Mouse (Mus musculus) limb, embryonic 13.5 days (tissue): ENCODE measurements around the gene Cdk14. TPM values are rescaled to one million over a fixed set of nuclear protein-coding genes. Genes with fewer than 3 reads are reported as not detected.

Experiments used
- ATAC-seq: fragments of 200-750 bp; cut with Nextera tagmentation; 2 replicates; pipeline ENCODE4 v1.8.0; 2017; ENCODE audit warnings: low read depth, moderate number of reproducible peaks, moderate TSS enrichment; ENCODE audit not compliant: low FRiP score
- H3K27ac ChIP-seq: fragments of 300-500 bp; sonication (generic); 2 replicates; pipeline ENCODE4 v1.5.1; 2015; ENCODE audit warnings: inconsistent platforms, mild to moderate bottlenecking, moderate library complexity
- H3K27me3 ChIP-seq: fragments of 300-500 bp; sonication (generic); 2 replicates; pipeline ENCODE4 v1.6.1; 2015; ENCODE audit warnings: mild to moderate bottlenecking, inconsistent platforms
- H3K36me3 ChIP-seq: fragments of 300-500 bp; sonication (generic); 2 replicates; pipeline ENCODE4 v1.6.1; 2015; ENCODE audit warnings: inconsistent platforms, mild to moderate bottlenecking, moderate library complexity
- H3K4me1 ChIP-seq: fragments of 300-500 bp; sonication (generic); 2 replicates; pipeline ENCODE4 v1.6.1; 2015; ENCODE audit warnings: inconsistent platforms
- H3K4me2 ChIP-seq: fragments of 300-500 bp; sonication (generic); replicated peaks from 2 replicates; pipeline ENCODE4 v1.6.1; 2015; ENCODE audit warnings: inconsistent platforms, mild to moderate bottlenecking, moderate library complexity
- H3K4me3 ChIP-seq: fragments of 300-500 bp; sonication (generic); 2 replicates; pipeline ENCODE4 v1.5.1; 2015; ENCODE audit warnings: moderate library complexity, mild to moderate bottlenecking, inconsistent platforms
- H3K9ac ChIP-seq: fragments of 300-500 bp; sonication (generic); 2 replicates; pipeline ENCODE4 v1.6.1; 2015; ENCODE audit warnings: mild to moderate bottlenecking, inconsistent platforms
- H3K9me3 ChIP-seq: fragments of 300-500 bp; sonication (generic); 2 replicates; pipeline ENCODE4 v1.6.1; 2016; ENCODE audit warnings: inconsistent platforms
- WGBS: fragments of 180-500 bp; shearing (Covaris S2); methylation state at CpG from one replicate; pipeline ENCODE4 v1.1.7; 2015; 5-methylcytosine and 5-hydroxymethylcytosine counted together
- polyA plus RNA-seq: library from polyadenylated mRNA; unstranded; fragments of >200 nt; fragmentation: Nextera tagmentation; extraction: Ambion mirVana; gene quantifications from 2 replicates; pipeline ENCODE4 v1.2.1, GENCODE M21; 2015

Cdk14 gene
- polyA plus RNA-seq, 1 experiment from 2014 or later: 23.2 TPM

DNA sequence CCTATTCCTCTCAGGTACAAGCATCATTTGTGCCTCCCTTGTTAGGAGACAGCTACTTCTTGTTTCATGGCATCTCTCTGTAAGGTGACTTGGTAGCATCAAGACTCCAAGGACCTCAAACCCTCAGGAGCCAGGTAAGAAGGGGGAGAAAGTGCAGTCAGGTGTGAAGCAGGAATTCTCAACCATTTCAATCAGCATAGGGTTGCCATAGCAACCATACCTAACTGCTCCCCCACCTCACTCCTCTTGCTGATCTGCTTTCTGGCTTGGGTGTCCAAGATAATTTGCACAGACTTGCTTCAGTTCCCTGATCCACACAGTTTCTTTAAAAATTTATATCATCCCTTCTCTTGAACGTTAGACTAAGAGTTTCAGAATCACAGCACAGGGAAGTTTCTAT lies 595.9 kb downstream of the Cdk14 start:
- Histone ChIP-seq H3K4me1 (peaks cover 21% of the 10 kb centered on the region), H3K27me3 (no peaks in the 10 kb centered on the region), H3K36me3 (no peaks in the 10 kb centered on the region), H3K9me3 (no peaks in the 10 kb centered on the region), H3K27ac (no peak overlapping the region), H3K4me2 (no peak overlapping the region), H3K9ac (no peak overlapping the region), H3K4me3 (no peak overlapping the region)
- WGBS: 66% methylated on average over 1 of the region's 1 CpGs
- no peak for ATAC-seq

DNA sequence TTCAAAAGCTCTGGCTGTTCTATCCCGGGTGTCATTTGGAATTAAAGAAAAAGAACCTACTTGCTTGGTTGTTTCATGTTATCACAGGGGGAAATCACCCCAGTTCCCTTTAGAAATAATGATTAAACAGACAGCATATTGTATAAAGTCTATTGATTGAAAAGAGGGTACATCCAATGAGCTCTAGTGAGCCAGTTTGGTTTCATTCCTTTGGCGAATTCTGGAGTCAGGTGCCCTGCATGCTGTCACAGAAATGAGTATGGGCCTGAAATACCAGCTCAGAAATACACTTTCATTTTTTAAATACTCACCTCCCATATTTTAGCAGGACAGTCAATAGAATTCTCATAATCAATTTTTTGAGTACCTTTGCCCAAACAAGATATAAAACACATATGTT lies 598.1 kb downstream of the Cdk14 start:
- no peak overlapping the region for H3K9ac ChIP-seq
- H3K9me3 ChIP-seq: no peaks in the 10 kb centered on the region
- no peak overlapping the region for H3K4me2 ChIP-seq
- H3K27me3 ChIP-seq: no peaks in the 10 kb centered on the region
- peaks cover 21% of the 10 kb centered on the region for H3K4me1 ChIP-seq
- no peak overlapping the region for H3K27ac ChIP-seq
- no peaks in the 10 kb centered on the region for H3K36me3 ChIP-seq
- no peak overlapping the region for H3K4me3 ChIP-seq
- WGBS: 53% methylated on average over 2 of the region's 2 CpGs
- no peak for ATAC-seq

GRCm38 (mm10) chr5:4821368-4821771 lies 598.7 kb downstream of the Cdk14 start:
- H3K4me3 ChIP-seq: no peak overlapping the region
- no peak overlapping the region for H3K9ac ChIP-seq
- no peak overlapping the region for H3K27ac ChIP-seq
- ATAC-seq: no peak
- H3K36me3 ChIP-seq: no peaks in the 10 kb centered on the region
- no peaks in the 10 kb centered on the region for H3K9me3 ChIP-seq
- 9% methylated on average over 8 of the region's 8 CpGs for WGBS
- H3K4me2 ChIP-seq: peak overlapping the region; percentile 7; the same call in 1 of the 2 replicates
- no peaks in the 10 kb centered on the region for H3K27me3 ChIP-seq
- peaks cover 21% of the 10 kb centered on the region for H3K4me1 ChIP-seq

DNA sequence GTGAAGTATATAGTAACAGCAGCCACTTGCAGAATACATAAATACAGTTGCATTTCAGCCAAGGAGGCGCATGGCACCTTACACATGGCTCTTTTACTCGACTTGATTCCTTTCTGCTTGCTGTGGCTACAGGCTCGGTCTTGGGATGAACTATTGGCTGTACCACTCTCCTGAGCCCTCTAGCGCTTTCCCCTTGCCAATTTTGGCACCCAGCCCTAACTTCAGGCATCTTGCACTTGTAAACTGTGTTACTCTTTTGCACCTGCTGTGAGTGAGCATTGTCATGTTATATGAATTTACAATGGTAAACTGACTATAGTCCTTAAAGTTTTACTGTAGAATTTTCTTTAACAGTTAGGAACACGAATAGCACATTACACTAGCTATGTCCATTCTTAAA lies 603.1 kb downstream of the Cdk14 start:
- no peak for ATAC-seq
- no peak overlapping the region for H3K9ac ChIP-seq
- no peaks in the 10 kb centered on the region for H3K9me3 ChIP-seq
- H3K36me3 ChIP-seq: no peaks in the 10 kb centered on the region
- no peak overlapping the region for H3K4me3 ChIP-seq
- H3K27ac ChIP-seq: no peak overlapping the region
- H3K4me1 ChIP-seq: peaks cover 23% of the 10 kb centered on the region
- 66% methylated on average over 5 of the region's 5 CpGs for WGBS
- H3K27me3 ChIP-seq: no peaks in the 10 kb centered on the region
- no peak overlapping the region for H3K4me2 ChIP-seq

DNA sequence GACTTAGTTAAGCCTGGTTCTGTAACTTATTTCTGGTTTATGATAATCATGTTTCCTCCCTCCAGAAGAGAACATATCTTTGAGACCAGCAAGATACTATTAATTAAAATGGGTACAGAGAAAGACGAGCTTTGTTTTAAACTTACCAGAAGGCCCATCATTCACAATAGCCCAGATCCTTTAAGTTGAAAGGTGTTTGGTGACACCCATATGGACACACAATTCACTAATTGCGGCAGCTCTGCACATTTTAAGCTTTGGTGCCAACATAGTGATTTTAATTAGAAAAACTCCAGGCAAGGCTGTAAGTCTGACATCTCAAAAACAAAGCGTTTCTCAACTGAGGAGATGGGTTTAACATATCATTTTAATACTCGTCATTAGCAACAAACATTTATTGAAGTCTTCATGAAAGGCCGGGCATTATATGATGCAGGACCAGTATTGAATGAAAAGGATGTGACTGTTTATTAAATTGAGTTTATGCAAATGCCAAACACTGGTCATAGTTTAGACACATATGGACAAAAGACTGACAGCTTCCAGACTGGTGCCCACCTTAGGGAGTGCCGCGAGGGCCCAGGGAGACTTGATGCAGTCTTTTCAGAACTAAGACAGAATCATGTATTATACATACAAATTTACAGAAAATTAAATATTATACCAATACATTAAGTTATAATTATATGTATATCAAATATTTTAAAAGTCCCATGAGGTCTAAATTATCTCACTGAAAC lies 605.5 kb downstream of the Cdk14 start:
- WGBS: 75% methylated on average over 7 of the region's 7 CpGs
- Histone ChIP-seq H3K4me3 (no peak overlapping the region), H3K9me3 (no peaks in the 10 kb centered on the region), H3K4me2 (no peak overlapping the region), H3K9ac (no peak overlapping the region), H3K27ac (no peak overlapping the region), H3K36me3 (no peaks in the 10 kb centered on the region), H3K4me1 (peaks cover 8% of the 10 kb centered on the region), H3K27me3 (no peaks in the 10 kb centered on the region)
- ATAC-seq: no peak

GRCm38 (mm10) chr5:4813357-4813756 lies 606.8 kb downstream of the Cdk14 start:
- Histone ChIP-seq H3K4me1 (peaks cover 8% of the 10 kb centered on the region), H3K9me3 (no peaks in the 10 kb centered on the region), H3K27ac (no peak overlapping the region), H3K9ac (no peak overlapping the region), H3K27me3 (no peaks in the 10 kb centered on the region), H3K4me2 (no peak overlapping the region), H3K4me3 (no peak overlapping the region), H3K36me3 (no peaks in the 10 kb centered on the region)
- 95% methylated on average over 7 of the region's 7 CpGs for WGBS
- no peak for ATAC-seq

GRCm38 (mm10) chr5:4812036-4812729 lies 607.9 kb downstream of the Cdk14 start:
- no peaks in the 10 kb centered on the region for H3K27me3 ChIP-seq
- H3K4me2 ChIP-seq: no peak overlapping the region
- no peaks in the 10 kb centered on the region for H3K9me3 ChIP-seq
- ATAC-seq: no peak
- H3K36me3 ChIP-seq: no peaks in the 10 kb centered on the region
- H3K4me1 ChIP-seq: peaks cover 8% of the 10 kb centered on the region
- no peak overlapping the region for H3K27ac ChIP-seq
- no peak overlapping the region for H3K4me3 ChIP-seq
- H3K9ac ChIP-seq: no peak overlapping the region
- 33% methylated on average over 13 of the region's 13 CpGs for WGBS

DNA sequence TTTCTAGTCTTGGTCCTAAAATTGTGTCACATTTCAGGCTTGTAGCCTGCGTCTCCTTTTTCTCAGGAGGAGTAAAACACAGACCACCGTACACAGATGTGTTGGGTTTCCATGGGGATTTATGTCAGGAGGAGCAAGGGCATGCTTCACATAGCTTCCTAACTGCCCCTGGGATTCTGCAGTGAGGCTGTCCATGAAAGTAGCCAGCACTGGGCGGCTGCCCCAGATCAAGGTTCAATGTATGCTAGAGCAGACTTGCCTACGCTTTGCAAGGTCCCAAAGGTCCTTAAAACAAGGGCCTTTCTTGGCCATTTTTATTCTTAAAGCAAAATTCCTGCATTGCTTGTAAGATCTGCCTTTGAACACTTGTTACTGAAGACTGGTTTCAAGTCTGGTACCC lies 614.9 kb downstream of the Cdk14 start:
- H3K4me2 ChIP-seq: no peak overlapping the region
- H3K9me3 ChIP-seq: no peaks in the 10 kb centered on the region
- no peaks in the 10 kb centered on the region for H3K36me3 ChIP-seq
- H3K9ac ChIP-seq: no peak overlapping the region
- no peak for ATAC-seq
- 25% methylated on average over 4 of the region's 4 CpGs for WGBS
- H3K4me1 ChIP-seq: peaks cover 19% of the 10 kb centered on the region
- H3K4me3 ChIP-seq: no peak overlapping the region
- H3K27ac ChIP-seq: no peak overlapping the region
- H3K27me3 ChIP-seq: no peaks in the 10 kb centered on the region

DNA sequence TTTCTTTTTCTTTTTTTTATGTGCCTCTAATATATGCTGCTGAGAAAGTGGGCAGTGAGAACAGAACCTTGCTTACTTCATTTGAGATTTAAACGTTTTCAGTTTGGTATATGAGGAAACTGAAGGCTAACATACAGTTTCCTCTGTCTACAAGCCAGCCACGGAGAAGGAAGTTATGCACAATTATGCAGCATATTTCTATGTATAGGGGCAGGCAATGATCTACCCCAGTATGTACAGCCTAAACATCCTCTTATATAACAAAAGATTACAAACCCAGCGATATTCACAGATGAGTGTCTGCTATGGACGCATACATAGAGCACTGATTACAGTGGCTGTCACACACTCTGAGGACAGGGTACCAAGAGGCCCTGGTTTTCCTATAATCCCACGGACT lies 616.4 kb downstream of the Cdk14 start:
- 67% methylated on average over 5 of the region's 5 CpGs for WGBS
- Histone ChIP-seq H3K36me3 (no peaks in the 10 kb centered on the region), H3K9ac (no peak overlapping the region), H3K27ac (no peak overlapping the region), H3K4me2 (no peak overlapping the region), H3K4me1 (peaks cover 19% of the 10 kb centered on the region), H3K27me3 (no peaks in the 10 kb centered on the region), H3K9me3 (no peaks in the 10 kb centered on the region), H3K4me3 (no peak overlapping the region)
- no peak for ATAC-seq

GRCm38 (mm10) chr5:4801971-4802370 lies 618.1 kb downstream of the Cdk14 start:
- ATAC-seq: no peak
- no peak overlapping the region for H3K4me2 ChIP-seq
- H3K9me3 ChIP-seq: no peaks in the 10 kb centered on the region
- peaks cover 19% of the 10 kb centered on the region for H3K4me1 ChIP-seq
- no peaks in the 10 kb centered on the region for H3K27me3 ChIP-seq
- no peak overlapping the region for H3K27ac ChIP-seq
- H3K4me3 ChIP-seq: no peak overlapping the region
- no peak overlapping the region for H3K9ac ChIP-seq
- H3K36me3 ChIP-seq: no peaks in the 10 kb centered on the region

- 76% methylated on average over 8 of the region's 8 CpGs for WGBS
- no peak overlapping the region for H3K4me2 ChIP-seq
- no peaks in the 10 kb centered on the region for H3K27me3 ChIP-seq
- no peak overlapping the region for H3K27ac ChIP-seq
- H3K36me3 ChIP-seq: no peaks in the 10 kb centered on the region
- ATAC-seq: no peak
- no peak overlapping the region for H3K9ac ChIP-seq
- H3K9me3 ChIP-seq: no peaks in the 10 kb centered on the region
- H3K4me3 ChIP-seq: no peak overlapping the region
- peaks cover 19% of the 10 kb centered on the region for H3K4me1 ChIP-seq
These were observed 618.8 kb downstream of the Cdk14 start for GRCm38 (mm10) chr5:4801096-4801850.

DNA sequence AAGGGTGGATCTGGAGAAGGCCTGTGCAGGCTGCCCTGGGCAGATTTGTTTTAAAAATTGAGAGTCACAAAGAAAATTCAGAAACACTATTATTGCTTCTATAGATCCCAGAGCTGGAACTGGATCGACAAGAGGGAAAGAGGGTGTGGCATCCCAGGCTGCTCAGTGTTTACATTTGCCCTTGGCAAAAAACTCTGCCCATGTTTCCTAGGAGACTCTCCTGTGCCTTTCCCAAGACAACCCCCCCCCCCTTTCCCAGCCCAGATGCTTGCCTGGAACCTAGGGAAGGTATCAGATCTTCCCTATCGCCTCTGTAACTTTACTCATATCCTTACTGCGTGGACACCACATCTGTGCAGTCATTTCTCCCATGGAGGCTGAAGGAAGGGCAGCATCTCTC lies 628.9 kb downstream of the Cdk14 start:
- no peaks in the 10 kb centered on the region for H3K36me3 ChIP-seq
- no peaks in the 10 kb centered on the region for H3K27me3 ChIP-seq
- H3K9me3 ChIP-seq: no peaks in the 10 kb centered on the region
- H3K4me3 ChIP-seq: no peak overlapping the region
- H3K9ac ChIP-seq: no peak overlapping the region
- 74% methylated on average over 3 of the region's 3 CpGs for WGBS
- ATAC-seq: no peak
- no peak overlapping the region for H3K4me2 ChIP-seq
- no peak overlapping the region for H3K27ac ChIP-seq
- H3K4me1 ChIP-seq: no peaks in the 10 kb centered on the region
